7 mouse cellular contexts compared by ENCODE assay signal in genomic region chr9:22054411-22055076, GRCm38 (mm10). TPM values are rescaled to one million over a fixed set of nuclear protein-coding genes. Genes with fewer than 3 reads are reported as not detected.
DNase-seq lines count a peak whose midpoint lies in the region; ATAC-seq lines count a peak whose summit lies in the region.

No protein-coding gene starts in this region.

- peak; percentile 55 for ATAC-seq in intestine, embryonic 15.5 days
- ATAC-seq in megakaryocyte-erythroid progenitor cell, adult 5-6 weeks (replicated peaks; ENCODE audit: low FRiP score, low TSS enrichment, poor library complexity, severe bottlenecking), result peak; percentile 78

- peak; percentile 63 to 67 for DNase-seq in adrenal gland, adult 18-20 months (ENCODE audit: low spot score in 2 of 2)
- peak; percentile 87 to 91 for DNase-seq in cerebellum, postnatal 14 days
- DNase-seq in frontal cortex, postnatal 14 days (ENCODE audit: low spot score in 2 of 2), result peak; percentile 71 to 75
- peak; percentile 83 to 88 for DNase-seq in left cerebral cortex, postnatal 14 days (ENCODE audit: low spot score in 2 of 2)
- peak; percentile 38 for DNase-seq in skeletal muscle tissue, adult 2 months (ENCODE audit: low read depth, low spot score)

- H3K9ac ChIP-seq in intestine, embryonic 15.5 days, result no peak overlapping the region

- H3K4me3 ChIP-seq in intestine, embryonic 15.5 days (replicated peaks), result peak overlapping the region; percentile 17; the same call in 1 of the 2 replicates

- H3K27ac ChIP-seq in intestine, embryonic 15.5 days, result no peak overlapping the region

- intact Hi-C loops in left cerebral cortex, postnatal 14 days (cut with DNase I), result loop anchor here (5.0 kb wide), 2 partner anchors 42 to 102 kb away; no protein-coding TSS in a partner anchor

- peaks cover 33% of the 10 kb centered on the region for H3K4me1 ChIP-seq in intestine, embryonic 15.5 days (replicated peaks)

- peak overlapping the region; percentile 53 for H3K4me2 ChIP-seq in intestine, embryonic 15.5 days (replicated peaks)

- H3K27me3 ChIP-seq in intestine, embryonic 15.5 days (replicated peaks), result peaks cover 54% of the 10 kb centered on the region

- H3K36me3 ChIP-seq in intestine, embryonic 15.5 days, result peaks cover 22% of the 10 kb centered on the region

- WGBS in intestine, embryonic 15.5 days, result 2% methylated on average over 32 of the region's 32 CpGs

- H3K9me3 ChIP-seq in intestine, embryonic 15.5 days, result no peaks in the 10 kb centered on the region

RNA-seq across cellular contexts. Expression of gene Elavl3, which starts 2.7 kb away (rescaled TPM):
- 1 to 10 TPM; 2.7 to 2.8 TPM for total RNA-seq in adrenal gland, adult 18-20 months (2021)
- 2.8 and 2.9 TPM in 2 replicates for polyA plus RNA-seq in intestine, embryonic 15.5 days (2015; fragmentation: Nextera tagmentation; extraction: Ambion mirVana)
- total RNA-seq in left cerebral cortex, postnatal 14 days (2021), result 100 to 1,000 TPM; 155 to 168 TPM
- total RNA-seq in megakaryocyte-erythroid progenitor cell, adult 5-6 weeks (2014; fragmentation: Nextera tagmentation), result not detected in 2 replicates
- total RNA-seq in megakaryocyte-erythroid progenitor cell, adult 5-6 weeks (2017), result not detected in 2 replicates

RNA-seq across cellular contexts. Expression of gene Gm49318, which starts 16.5 kb away (rescaled TPM):
- total RNA-seq in adrenal gland, adult 18-20 months (2021), result under 1 TPM in 1 of 2 experiments, not detected in 1; 0.61 TPM
- not detected in 2 replicates for polyA plus RNA-seq in intestine, embryonic 15.5 days (2015; fragmentation: Nextera tagmentation; extraction: Ambion mirVana)
- total RNA-seq in left cerebral cortex, postnatal 14 days (2021), result 1 to 10 TPM; 1.4 to 3.7 TPM
- not detected in 2 replicates for total RNA-seq in megakaryocyte-erythroid progenitor cell, adult 5-6 weeks (2014; fragmentation: Nextera tagmentation)
- not detected in 2 replicates for total RNA-seq in megakaryocyte-erythroid progenitor cell, adult 5-6 weeks (2017)

RNA-seq across cellular contexts. Expression of gene Zfp653, which starts 16.6 kb away (rescaled TPM):
- 1 to 10 TPM; 8.4 to 8.7 TPM for total RNA-seq in adrenal gland, adult 18-20 months (2021)
- polyA plus RNA-seq in intestine, embryonic 15.5 days (2015; fragmentation: Nextera tagmentation; extraction: Ambion mirVana), result 9.7 and 10.6 TPM in 2 replicates
- total RNA-seq in left cerebral cortex, postnatal 14 days (2021), result 10 to 100 TPM; 19.0 to 21.6 TPM
- total RNA-seq in megakaryocyte-erythroid progenitor cell, adult 5-6 weeks (2014; fragmentation: Nextera tagmentation), result 10.0 and 11.0 TPM in 2 replicates
- 4.2 and 9.0 TPM in 2 replicates for total RNA-seq in megakaryocyte-erythroid progenitor cell, adult 5-6 weeks (2017)

RNA-seq across cellular contexts. Expression of gene Ecsit, which starts 30.7 kb away (rescaled TPM):
- 10 to 100 TPM; 49.0 to 64.4 TPM for total RNA-seq in adrenal gland, adult 18-20 months (2021)
- polyA plus RNA-seq in intestine, embryonic 15.5 days (2015; fragmentation: Nextera tagmentation; extraction: Ambion mirVana), result 44.4 and 50.0 TPM in 2 replicates
- total RNA-seq in left cerebral cortex, postnatal 14 days (2021), result 10 to 100 TPM; 41.5 to 43.2 TPM
- total RNA-seq in megakaryocyte-erythroid progenitor cell, adult 5-6 weeks (2014; fragmentation: Nextera tagmentation), result 35.7 and 37.0 TPM in 2 replicates
- 18.6 and 36.6 TPM in 2 replicates for total RNA-seq in megakaryocyte-erythroid progenitor cell, adult 5-6 weeks (2017)

RNA-seq across cellular contexts. Expression of gene Cnn1, which starts 44.5 kb away (rescaled TPM):
- total RNA-seq in adrenal gland, adult 18-20 months (2021), result 1 to 10 TPM in 1 of 2 experiments, under 1 TPM in 1; 0.99 to 2.7 TPM
- 281 and 303 TPM in 2 replicates for polyA plus RNA-seq in intestine, embryonic 15.5 days (2015; fragmentation: Nextera tagmentation; extraction: Ambion mirVana)
- under 1 TPM; 0.88 to 0.93 TPM for total RNA-seq in left cerebral cortex, postnatal 14 days (2021)
- total RNA-seq in megakaryocyte-erythroid progenitor cell, adult 5-6 weeks (2014; fragmentation: Nextera tagmentation), result not detected in 2 replicates
- total RNA-seq in megakaryocyte-erythroid progenitor cell, adult 5-6 weeks (2017), result 0.19 TPM in 1 of 2 replicates, not detected in the other

Comparison
In these comparisons a context has a peak if more than half of its experiments do, and no peak if none do; other contexts are left out.
1. DNase-seq: peak in every context shown above with its lines; median percentile 89 in cerebellum, postnatal 14 days; 86 in left cerebral cortex, postnatal 14 days; 73 in frontal cortex, postnatal 14 days; 65 in adrenal gland, adult 18-20 months; 38 in skeletal muscle tissue, adult 2 months.
2. RNA of gene Elavl3, which starts 2.7 kb away (total RNA-seq): 155 to 168 TPM in left cerebral cortex, postnatal 14 days; 2.7 to 2.8 TPM in adrenal gland, adult 18-20 months and not detected in megakaryocyte-erythroid progenitor cell, adult 5-6 weeks; every median in the first group is over 10 times any median in the second.